Mouse (Mus musculus): ENCODE results near the gene Nrbp1.

DNA sequence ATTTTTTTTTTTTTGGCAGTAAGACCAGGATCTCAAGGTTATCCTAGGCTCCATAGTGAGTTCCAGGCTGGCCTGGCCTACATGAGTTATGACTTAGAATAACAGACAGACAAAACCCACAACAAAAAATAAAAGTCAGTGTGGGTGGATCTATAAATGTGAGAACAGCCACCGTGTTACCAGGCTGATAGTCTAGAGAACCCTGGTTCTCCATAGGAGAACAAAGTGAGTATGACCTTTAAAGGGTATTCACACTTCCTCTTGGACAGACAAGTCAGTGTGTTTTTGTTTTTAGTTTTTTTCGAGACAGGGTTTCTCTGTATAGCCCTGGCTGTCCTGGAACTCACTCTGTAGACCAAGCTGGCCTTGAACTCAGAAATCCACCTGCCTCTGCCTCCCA lies 15.3 kb downstream of the Nrbp1 start:
- TF ChIP-seq CTCF (IDR thresholded peaks at IDR 0.05; ENCODE audit: extremely low read depth, insufficient read depth, low read length) (no peak), POLR2A (IDR thresholded peaks at IDR 0.05; ENCODE audit: extremely low read depth, insufficient read depth, low read length) (no peak)
